Mouse (Mus musculus) hindbrain, embryonic 16.5 days (tissue): Measurements from ENCODE around the gene 2510009E07Rik. TPM values are rescaled to one million over a fixed set of nuclear protein-coding genes. Genes with fewer than 3 reads are reported as not detected.

Source experiments
- ATAC-seq: fragments of 200-750 bp; cut with Nextera tagmentation; 2 replicates; pipeline ENCODE4 v1.8.0; 2017; ENCODE audit warnings: moderate TSS enrichment, moderate library complexity
- H3K27ac ChIP-seq: fragments of 300-500 bp; sonication (generic); 2 replicates; pipeline ENCODE4 v1.5.1; 2014; ENCODE audit warnings: low read depth, mild to moderate bottlenecking, control low read depth, low read length, moderate library complexity
- H3K27me3 ChIP-seq: fragments of 300-500 bp; sonication (generic); replicated peaks from 2 replicates; pipeline ENCODE4 v1.6.1; 2014; ENCODE audit warnings: low read length; ENCODE audit not compliant: control insufficient read depth, insufficient read depth
- H3K36me3 ChIP-seq: fragments of 300-500 bp; sonication (generic); 2 replicates; pipeline ENCODE4 v1.6.1; 2014; ENCODE audit warnings: mild to moderate bottlenecking, low read length, moderate library complexity, mixed read lengths; ENCODE audit not compliant: control insufficient read depth, insufficient read depth
- H3K4me1 ChIP-seq: fragments of 300-500 bp; sonication (generic); 2 replicates; pipeline ENCODE4 v1.6.1; 2014; ENCODE audit warnings: low read depth, low read length; ENCODE audit not compliant: control insufficient read depth, insufficient read depth
- H3K4me2 ChIP-seq: fragments of 300-500 bp; sonication (generic); 2 replicates; pipeline ENCODE4 v1.6.1; 2014; ENCODE audit warnings: mild to moderate bottlenecking, low read length, control low read depth, moderate library complexity
- H3K4me3 ChIP-seq: fragments of 300-500 bp; sonication (generic); 2 replicates; pipeline ENCODE4 v1.5.1; 2014; ENCODE audit warnings: mild to moderate bottlenecking, low read length, control low read depth, moderate library complexity
- H3K9ac ChIP-seq: fragments of 300-500 bp; sonication (generic); 2 replicates; pipeline ENCODE4 v1.6.1; 2014; ENCODE audit warnings: low read depth, mild to moderate bottlenecking, control low read depth, low read length, moderate library complexity
- H3K9me3 ChIP-seq: fragments of 300-500 bp; sonication (generic); 2 replicates; pipeline ENCODE4 v1.6.1; 2014; ENCODE audit warnings: mild to moderate bottlenecking, low read length, moderate library complexity; ENCODE audit not compliant: control insufficient read depth
- WGBS: fragments of 180-500 bp; shearing (Covaris S2); extraction: QIAGEN DNeasy Blood & Tissue Kit; methylation state at CpG from one replicate; pipeline ENCODE4 v1.1.7; 2014; 5-methylcytosine and 5-hydroxymethylcytosine counted together
- polyA plus RNA-seq: library from polyadenylated mRNA; unstranded; fragments of >200 nt; fragmentation: Nextera tagmentation; extraction: Ambion mirVana; gene quantifications from 2 replicates; pipeline ENCODE4 v1.2.1, GENCODE M21; 2015

The 2510009E07Rik gene
- polyA plus RNA-seq, 1 experiment from 2014 or later = 42.6 TPM

DNA sequence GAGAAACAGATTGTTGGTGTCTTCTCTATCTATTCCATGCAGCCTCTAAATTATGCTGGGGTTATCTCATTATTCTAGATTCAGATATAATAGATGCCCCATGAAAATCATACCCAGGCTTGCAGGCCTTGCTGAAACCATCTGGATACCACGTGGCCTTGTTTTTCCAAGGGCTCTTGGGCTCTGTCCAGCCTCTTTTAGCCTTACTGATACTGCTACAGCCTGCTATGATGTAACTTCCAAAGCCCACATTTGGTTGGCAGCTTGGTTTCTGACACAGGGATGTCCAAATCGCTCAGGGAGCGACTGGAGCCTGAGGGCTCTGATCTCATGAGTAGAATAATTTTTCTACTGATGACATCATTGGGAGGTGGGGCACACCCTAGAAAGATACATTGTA lies 48.5 kb downstream of the 2510009E07Rik start:
- Histone ChIP-seq H3K27ac (no peak overlapping the region), H3K27me3 (no peaks in the 10 kb centered on the region)
- WGBS = 82% methylated on average over 3 of the region's 3 CpGs

DNA sequence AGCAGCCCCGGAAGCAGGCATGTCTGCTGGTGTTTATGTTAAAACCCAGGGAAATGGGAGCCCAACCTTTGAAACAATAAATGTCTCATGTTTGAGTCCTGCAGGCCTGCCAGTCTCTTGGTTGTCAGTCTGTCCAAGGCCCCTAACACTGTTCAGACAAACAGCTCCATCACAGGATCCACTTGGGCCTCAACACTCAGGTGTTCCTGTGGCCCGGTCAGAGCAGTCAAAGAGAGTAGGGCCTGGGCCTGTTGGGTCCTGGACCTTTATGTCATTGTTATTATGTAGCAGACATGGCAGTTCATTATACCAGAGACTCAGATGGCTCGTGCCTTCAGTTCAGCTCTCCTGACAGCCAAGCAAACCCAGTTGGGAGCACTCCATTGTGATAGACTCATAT lies 49.9 kb downstream of the 2510009E07Rik start:
- H3K36me3 ChIP-seq = no peaks in the 10 kb centered on the region
- H3K4me1 ChIP-seq = peaks cover 8% of the 10 kb centered on the region
- no peaks in the 10 kb centered on the region for H3K9me3 ChIP-seq
- no peak overlapping the region for H3K4me3 ChIP-seq
- H3K27me3 ChIP-seq = no peaks in the 10 kb centered on the region
- WGBS = 53% methylated on average over 3 of the region's 3 CpGs
- H3K27ac ChIP-seq = peak overlapping the region; percentile 0; the same call in 1 of the 2 replicates
- no peak overlapping the region for H3K4me2 ChIP-seq
- no peak overlapping the region for H3K9ac ChIP-seq
- ATAC-seq = no peak

More for the DNA sequence above, 48.5 kb downstream of the 2510009E07Rik start:
- H3K4me1 ChIP-seq = peaks cover 8% of the 10 kb centered on the region
- H3K36me3 ChIP-seq = no peaks in the 10 kb centered on the region
- no peak overlapping the region for H3K4me3 ChIP-seq
- no peak for ATAC-seq
- H3K9ac ChIP-seq = no peak overlapping the region
- H3K9me3 ChIP-seq = no peaks in the 10 kb centered on the region
- no peak overlapping the region for H3K4me2 ChIP-seq

DNA sequence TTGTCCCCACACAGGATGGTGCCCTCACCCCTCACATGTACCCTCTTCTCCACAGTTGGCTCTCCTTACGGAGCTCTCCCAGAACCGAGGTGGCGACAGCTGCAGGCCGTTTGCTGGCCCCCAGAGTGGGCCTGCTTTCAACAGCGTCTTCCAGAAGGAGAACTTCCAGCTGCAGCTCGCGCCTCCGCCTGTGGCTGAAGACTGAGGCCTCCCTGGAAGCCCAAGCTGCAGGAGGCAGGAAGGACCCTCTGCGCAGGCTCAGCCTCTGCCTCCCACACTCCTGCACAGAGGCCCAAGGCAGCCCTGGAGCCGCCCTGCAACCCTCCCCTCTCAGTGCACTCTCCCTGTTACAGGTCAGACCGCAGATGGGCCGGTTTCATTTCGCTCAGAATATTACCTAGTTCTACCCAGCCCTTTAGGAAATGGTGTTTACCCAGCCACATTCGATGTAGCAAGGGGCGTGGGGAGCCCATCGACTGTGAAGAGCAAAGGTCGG lies 50.4 kb downstream of the 2510009E07Rik start:
- peak; percentile 31; the same call in 1 of the 2 replicates for ATAC-seq
- 53% methylated on average over 17 of the region's 17 CpGs for WGBS
- peak overlapping the region; percentile 49 for H3K27ac ChIP-seq
- H3K36me3 ChIP-seq = no peaks in the 10 kb centered on the region
- no peak overlapping the region for H3K4me2 ChIP-seq
- H3K27me3 ChIP-seq = no peaks in the 10 kb centered on the region
- H3K4me1 ChIP-seq = peaks cover 8% of the 10 kb centered on the region
- H3K4me3 ChIP-seq = no peak overlapping the region
- peak overlapping the region; percentile 33 for H3K9ac ChIP-seq
- H3K9me3 ChIP-seq = no peaks in the 10 kb centered on the region

DNA sequence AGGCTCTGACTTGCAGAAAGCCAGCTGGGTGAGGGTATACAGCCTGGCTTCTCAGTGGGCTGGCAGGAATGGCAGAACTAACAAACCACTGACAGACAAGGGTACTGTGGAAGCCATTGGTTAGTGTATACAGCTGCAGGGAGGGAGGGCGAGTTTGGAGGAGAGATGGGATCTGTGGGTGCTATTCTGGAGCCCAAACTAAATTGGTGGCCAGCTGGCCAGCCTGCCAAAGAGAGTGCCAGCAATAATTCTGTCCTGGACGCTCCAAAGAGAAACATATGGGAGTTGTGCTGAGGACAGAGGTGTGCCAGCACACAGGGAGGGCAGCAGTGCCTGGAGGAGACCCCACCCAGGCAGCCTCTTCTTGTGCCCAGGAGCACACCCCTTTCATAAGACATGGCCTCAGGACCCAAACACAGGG lies 50.8 kb downstream of the 2510009E07Rik start:
- no peak overlapping the region for H3K4me3 ChIP-seq
- H3K27me3 ChIP-seq = no peaks in the 10 kb centered on the region
- H3K27ac ChIP-seq = peak overlapping the region; percentile 49; the same call in 1 of the 2 replicates
- peak overlapping the region; percentile 33 for H3K9ac ChIP-seq
- H3K4me2 ChIP-seq = no peak overlapping the region
- H3K9me3 ChIP-seq = no peaks in the 10 kb centered on the region
- H3K4me1 ChIP-seq = peaks cover 8% of the 10 kb centered on the region
- no peaks in the 10 kb centered on the region for H3K36me3 ChIP-seq
- ATAC-seq = peak; percentile 63; the same call in 1 of the 2 replicates
- WGBS = 60% methylated on average over 2 of the region's 2 CpGs

DNA sequence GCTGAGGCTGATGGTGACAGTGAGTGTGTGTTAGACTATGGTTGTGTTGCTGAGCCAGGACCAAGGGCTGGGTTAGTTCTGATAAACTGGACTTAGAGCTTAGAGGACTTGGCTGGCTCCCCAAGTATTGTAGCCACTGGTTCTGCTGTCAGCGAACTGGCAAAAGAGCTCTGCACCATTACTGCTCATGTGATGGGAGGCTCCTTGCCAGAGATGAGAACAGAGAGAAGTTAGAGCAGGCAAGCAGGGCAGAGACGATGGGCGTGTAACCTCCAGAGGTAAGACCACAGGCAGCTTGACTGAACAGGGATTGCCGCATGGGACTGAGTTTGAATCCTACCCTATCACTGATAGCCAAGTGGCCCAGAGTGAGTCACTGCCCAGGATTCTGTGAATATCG lies 51.6 kb downstream of the 2510009E07Rik start:
- WGBS = 88% methylated on average over 5 of the region's 5 CpGs
- no peak overlapping the region for H3K4me2 ChIP-seq
- H3K36me3 ChIP-seq = no peaks in the 10 kb centered on the region
- no peaks in the 10 kb centered on the region for H3K27me3 ChIP-seq
- no peak for ATAC-seq
- H3K9ac ChIP-seq = no peak overlapping the region
- no peak overlapping the region for H3K4me3 ChIP-seq
- no peaks in the 10 kb centered on the region for H3K9me3 ChIP-seq
- no peak overlapping the region for H3K27ac ChIP-seq
- H3K4me1 ChIP-seq = peaks cover 8% of the 10 kb centered on the region

DNA sequence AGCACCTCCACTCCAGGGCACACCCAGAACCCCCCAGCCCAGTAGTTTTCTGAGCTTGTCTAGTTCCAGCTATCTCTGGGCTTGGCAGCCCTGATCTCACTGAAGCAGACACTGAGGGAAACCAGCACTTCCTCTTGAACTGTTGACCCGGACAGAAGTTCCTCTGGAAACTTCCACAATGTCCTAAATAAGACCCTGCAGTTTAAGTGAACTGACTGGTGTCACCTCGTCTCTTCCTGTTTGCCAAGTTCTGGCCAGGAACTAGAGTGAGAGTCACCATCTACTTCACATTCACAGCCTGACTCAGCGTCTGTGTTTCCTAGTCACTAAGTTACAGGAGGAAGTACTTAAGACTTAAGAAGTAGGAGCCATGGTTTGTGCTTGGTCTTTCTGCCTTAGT lies 52.5 kb downstream of the 2510009E07Rik start:
- Histone ChIP-seq H3K27me3 (no peaks in the 10 kb centered on the region), H3K9ac (no peak overlapping the region), H3K36me3 (no peaks in the 10 kb centered on the region), H3K4me3 (no peak overlapping the region), H3K4me2 (no peak overlapping the region), H3K27ac (no peak overlapping the region; the same call in 1 of the 2 replicates), H3K4me1 (peaks cover 8% of the 10 kb centered on the region), H3K9me3 (no peaks in the 10 kb centered on the region)
- no peak for ATAC-seq
- WGBS = 89% methylated on average over 3 of the region's 3 CpGs

DNA sequence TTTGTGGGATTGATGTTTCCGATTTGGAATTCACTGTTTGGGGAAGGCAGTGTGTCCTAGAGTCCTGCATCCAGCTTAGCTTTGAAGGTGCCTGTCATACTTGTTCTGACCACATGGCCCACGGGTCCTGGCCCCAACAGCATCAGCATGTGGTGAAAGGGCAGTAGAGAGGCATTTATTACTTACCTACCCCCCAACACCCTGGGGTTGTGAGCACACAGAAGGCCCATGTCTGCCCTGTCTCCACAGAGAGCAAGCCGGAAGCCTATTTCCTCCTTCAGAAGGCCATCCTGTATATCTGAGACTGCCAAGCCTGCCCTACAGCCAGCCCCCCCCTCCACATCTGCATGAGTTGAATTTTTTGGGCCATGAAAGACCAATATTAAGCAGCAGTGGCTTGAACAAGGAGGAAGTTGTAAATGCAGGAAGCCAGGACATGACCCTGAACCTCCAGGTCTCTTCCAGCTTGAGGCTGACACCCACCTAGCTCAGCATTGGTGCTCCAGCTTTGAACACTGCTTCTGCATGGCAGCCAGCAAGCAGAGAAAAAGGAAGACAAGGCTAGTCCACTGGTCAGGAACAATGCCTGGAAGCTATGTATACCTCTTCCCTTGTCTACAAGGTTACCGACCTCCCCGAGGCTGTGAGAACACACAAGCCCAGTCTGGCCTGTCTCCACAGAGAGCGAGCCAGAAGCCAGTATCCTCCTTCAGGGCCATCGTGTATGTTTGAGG lies 53.5 kb downstream of the 2510009E07Rik start:
- 85% methylated on average over 7 of the region's 7 CpGs for WGBS
- H3K27me3 ChIP-seq = no peaks in the 10 kb centered on the region
- no peak overlapping the region for H3K27ac ChIP-seq
- H3K4me1 ChIP-seq = peaks cover 8% of the 10 kb centered on the region
- H3K36me3 ChIP-seq = no peaks in the 10 kb centered on the region
- no peak overlapping the region for H3K4me3 ChIP-seq
- H3K4me2 ChIP-seq = no peak overlapping the region
- no peak overlapping the region for H3K9ac ChIP-seq
- no peak for ATAC-seq
- no peaks in the 10 kb centered on the region for H3K9me3 ChIP-seq

DNA sequence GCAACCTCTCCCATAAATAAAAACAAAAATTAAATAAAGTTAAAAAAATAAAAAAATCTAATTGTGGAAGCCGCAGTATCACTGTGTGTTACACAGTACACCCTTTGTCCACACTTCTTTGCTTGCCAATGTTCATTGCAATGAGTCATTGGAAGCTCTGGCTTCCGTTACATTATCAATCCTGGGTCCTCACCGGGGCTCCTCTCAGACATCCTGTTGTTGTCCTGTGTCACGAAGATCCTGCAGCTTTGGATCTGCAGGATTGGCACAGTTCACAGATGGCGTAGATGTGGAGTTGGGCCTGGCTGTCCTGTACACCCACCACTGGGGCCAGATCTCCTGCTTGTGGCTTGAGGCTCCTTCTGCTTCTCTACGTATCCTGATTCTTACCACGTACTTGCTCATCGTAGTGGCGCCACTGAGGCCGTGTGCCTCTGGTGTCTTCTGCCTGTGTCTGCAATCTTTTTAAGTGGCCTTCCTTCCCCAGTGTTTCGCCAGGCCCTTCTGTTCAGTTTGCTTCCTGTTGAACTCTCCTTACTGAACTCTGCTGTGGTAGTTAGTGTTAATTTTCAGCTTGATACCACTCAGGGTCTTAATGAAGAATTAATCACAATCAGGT lies 57.2 kb downstream of the 2510009E07Rik start:
- H3K27ac ChIP-seq = no peak overlapping the region
- 82% methylated on average over 11 of the region's 11 CpGs for WGBS
- H3K4me3 ChIP-seq = no peak overlapping the region
- H3K9ac ChIP-seq = no peak overlapping the region
- no peaks in the 10 kb centered on the region for H3K27me3 ChIP-seq
- H3K4me2 ChIP-seq = no peak overlapping the region
- ATAC-seq = no peak
- H3K9me3 ChIP-seq = no peaks in the 10 kb centered on the region
- no peaks in the 10 kb centered on the region for H3K36me3 ChIP-seq
- H3K4me1 ChIP-seq = no peaks in the 10 kb centered on the region

DNA sequence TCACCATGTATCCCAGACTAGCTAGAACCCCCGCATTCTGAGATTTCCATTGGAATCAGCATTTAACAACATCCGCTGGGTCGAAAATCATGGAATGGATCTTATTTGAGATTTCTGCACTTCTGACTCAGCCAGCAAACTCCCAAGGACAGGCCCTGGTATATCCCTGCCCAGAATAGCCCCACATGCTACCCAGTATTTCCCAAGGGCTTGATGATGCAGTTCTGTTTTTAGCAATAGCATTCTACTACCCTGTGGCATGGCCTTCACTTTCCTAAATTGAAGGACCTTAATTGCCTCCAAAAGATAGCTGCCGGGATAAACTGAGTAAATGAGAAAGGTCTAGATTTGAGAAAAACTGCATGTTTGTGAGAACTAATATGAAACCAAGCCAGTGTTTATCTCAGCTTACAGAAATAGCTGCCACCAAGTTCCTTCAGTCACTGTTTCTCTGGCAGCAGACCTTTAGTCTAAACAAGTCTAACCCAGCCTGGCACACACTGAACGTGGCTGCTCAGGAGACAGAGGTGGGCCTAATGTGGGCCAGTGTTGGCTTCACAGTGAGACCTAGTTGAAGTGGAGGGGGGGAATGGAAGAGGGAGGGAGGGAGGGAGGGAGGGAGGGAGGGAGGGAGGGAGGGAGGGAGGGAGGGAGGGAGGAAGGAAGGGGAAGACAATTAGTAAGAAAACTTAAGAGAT lies 58.2 kb downstream of the 2510009E07Rik start:
- H3K36me3 ChIP-seq = no peaks in the 10 kb centered on the region
- no peak overlapping the region for H3K4me3 ChIP-seq
- no peak for ATAC-seq
- no peak overlapping the region for H3K9ac ChIP-seq
- no peak overlapping the region for H3K27ac ChIP-seq
- no peak overlapping the region for H3K4me2 ChIP-seq
- WGBS = 90% methylated on average over 5 of the region's 5 CpGs
- no peaks in the 10 kb centered on the region for H3K4me1 ChIP-seq
- H3K9me3 ChIP-seq = no peaks in the 10 kb centered on the region
- no peaks in the 10 kb centered on the region for H3K27me3 ChIP-seq
